Mouse (Mus musculus): ENCODE data around the gene Ambra1.
"Not testable (repeated sequence)": the region's sequence is repeated elsewhere in the genome, so short reads cannot be mapped to it uniquely, and the experiment has no call there.

Gene Ambra1

DNA sequence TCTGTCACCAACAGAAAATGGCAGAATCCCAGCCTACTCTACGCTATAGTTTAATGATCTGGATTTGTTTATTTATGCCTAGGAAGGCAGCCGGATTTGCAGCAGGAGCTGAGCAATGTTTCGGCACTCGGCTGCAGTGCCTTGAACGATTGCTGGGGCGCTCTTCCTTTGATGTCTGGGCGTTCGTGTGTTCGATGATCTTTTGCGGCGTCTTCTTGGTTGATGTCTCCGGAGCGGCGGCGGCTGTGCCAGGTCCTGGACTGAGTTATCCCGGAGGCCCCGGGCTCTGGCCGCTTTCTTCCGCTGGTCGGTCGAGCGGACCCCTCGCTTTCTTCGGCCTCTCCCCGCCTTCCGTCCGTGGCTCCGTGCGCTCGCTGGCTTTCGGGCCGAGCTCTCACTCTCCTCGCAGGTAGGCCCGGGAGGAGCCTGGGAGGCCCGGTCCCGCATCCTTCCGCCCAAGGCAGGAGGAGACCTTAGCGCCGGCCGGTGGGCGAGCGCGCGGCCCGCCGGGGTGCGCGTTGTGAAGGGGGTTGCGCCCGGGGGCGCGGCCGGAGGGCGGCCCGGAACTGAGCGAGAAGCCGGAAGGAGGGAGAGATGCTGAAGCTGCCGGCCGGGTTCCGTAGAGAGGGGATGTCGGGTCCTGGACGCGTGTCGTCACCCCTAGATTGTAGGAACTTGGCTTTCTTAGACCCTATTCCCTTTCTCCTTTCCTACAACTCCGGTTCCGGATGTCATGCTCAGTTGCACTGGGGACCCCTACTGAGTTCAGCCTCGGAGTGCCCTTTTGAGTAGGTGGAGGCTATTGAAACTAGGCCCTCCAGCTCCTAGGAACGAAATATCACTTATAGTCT lies at the start of gene Ambra1:
Ambra1 (plus strand) TSS at position 164 of the 851 bp plus-strand sequence.
- peak; percentile 77 to 81 for DNase-seq

DNA sequence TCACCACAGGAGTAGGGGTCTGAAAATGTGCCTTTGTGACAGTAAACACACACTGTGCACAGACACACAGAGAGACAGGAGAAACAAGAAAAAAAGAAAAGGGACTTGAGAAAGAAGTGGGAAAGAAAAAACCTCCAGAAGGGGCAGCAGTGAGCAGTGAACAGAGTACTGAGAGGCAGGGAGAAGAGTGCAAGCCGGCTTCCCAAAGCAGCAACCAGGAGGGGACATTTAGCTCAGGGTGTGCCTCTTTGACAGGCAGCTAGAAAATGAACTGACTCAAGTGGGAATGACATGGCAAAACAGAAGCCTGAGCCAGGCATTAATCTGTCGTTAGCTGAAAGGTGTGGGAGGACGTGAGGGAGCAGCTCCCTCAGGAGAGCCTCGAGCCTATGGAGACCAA lies 47.1 kb upstream of the Ambra1 start:
- DNase-seq: peak; percentile 15 to 22

DNA sequence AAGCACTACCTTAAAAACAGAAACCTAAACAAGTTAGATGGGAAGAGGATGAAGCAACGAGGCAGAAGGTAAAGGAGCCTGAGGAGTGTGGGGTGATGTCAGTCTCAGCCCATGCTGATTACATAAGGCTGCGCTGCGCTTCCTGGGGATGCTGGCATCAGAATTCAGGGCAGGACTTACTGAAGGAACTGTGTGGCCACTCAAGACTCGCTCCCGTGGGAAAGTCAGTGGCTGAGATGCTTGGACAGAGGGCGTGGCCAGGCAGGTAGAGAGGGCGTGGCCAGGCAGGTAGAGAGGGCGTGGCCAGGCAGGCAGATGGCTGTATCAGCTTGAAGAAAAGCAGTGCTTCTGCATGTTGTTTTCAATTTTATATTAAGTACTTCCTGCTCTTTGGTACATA lies 46.0 kb upstream of the Ambra1 start:
- DNase-seq: no peak

DNA sequence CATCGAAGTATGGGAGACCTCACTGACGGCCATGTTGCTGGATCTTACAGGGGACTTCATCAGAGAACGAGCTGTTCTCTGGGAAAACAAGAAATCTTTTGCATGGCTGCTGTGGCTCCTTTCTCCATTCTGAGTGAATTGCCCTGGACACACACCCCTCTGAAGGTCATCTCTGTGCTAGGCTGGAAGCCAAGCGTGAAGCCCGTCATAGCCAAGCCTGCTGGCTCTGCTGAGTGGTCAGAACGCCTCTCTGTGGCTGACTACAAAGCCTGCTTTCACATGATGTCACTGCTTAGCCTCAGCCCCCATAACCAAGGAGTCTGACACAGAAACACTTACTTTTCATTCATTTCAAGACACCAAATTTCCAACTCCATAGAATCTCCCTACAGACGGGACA lies 40.5 kb upstream of the Ambra1 start:
- no peak for DNase-seq

DNA sequence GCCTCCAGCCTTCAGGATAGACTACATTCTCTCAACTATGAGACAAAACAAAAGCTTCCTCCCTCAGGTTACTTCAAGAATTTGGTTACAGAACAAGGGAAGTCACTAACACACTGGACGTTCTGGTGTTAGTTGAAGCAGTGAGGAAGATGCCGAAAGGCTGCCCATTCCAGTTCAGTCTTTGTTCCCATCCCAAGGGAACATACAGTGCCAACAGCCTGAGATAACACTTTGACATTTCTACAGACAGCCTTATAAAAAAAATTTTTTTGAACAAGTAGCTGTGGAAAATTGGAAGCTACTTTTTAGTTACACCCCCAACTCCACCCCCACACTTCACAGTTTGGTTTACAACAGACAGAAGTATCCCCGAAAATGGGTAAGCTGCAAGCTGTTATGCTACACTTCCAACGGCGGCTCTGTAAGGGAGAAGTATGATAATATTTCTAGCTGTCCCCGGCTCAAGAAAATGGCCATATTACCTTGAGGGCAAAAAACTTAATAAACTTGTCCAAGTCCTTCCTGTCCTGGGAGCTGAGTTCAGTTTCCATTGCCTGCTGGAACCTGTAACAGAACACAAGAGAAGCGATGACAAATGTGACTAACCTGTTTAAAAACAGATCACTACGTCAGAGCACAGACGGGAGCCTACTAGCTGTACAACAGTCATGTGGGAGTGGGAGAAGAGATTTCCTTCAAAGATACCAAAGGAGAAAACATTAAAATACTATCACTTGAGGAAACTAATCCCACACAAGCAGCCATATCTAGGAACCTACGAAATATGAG lies 34.3 kb upstream of the Ambra1 start:
- DNase-seq: no peak

DNA sequence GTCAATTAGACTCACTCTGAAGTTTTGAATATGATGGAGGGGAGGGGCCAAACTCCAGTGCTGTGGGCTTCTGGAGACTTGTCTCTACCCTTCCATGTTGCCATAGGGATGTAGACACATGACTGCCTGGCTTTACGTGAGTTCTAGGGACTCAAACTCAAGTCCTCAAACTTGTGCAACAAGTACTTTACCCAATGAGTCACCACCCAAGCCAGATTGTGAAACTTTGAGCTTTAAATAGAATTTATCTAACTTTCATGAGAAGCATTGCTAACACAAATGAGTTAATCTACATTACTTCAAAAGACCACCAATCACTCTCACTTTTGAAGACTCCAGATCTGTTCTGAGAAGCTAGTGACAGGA lies 33.7 kb upstream of the Ambra1 start:
- no peak for DNase-seq

DNA sequence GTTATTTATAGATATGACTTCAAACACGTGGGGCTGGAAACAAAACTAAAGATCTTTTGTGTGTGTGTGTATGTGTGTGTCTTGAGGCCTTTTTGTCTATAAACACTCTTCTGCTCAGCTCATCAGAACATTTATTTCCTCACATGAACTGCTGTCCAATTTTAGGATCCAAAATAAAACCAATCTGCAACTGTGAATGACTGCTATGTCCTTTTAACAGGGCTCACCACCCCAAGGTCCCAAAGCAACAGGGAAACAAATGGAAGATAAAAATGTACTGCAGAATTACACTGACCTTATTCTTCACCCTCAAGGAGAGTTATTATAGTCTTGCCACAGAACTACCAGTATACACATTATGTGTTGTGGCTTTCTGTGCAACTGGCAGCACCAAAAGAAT lies 30.7 kb upstream of the Ambra1 start:
- no peak for DNase-seq

DNA sequence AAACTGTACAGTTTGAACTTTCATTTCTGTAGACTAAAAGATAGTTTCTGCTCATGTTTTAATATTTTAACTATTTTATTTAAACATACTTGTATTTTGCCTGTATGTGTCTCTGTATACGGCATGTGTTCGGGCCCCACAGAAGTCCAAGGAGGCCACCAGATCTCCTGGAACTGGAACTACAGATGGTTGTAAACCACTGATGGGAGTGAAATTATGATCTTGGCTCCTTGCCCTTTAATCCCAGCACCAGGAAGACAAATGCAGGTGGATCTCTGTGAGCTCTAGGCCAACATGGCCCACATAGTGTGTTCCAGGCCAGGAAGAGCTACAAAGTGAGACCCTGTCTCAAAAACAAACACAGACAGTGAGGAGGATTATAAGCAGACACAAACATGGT lies 28.6 kb upstream of the Ambra1 start:
- no peak for DNase-seq

DNA sequence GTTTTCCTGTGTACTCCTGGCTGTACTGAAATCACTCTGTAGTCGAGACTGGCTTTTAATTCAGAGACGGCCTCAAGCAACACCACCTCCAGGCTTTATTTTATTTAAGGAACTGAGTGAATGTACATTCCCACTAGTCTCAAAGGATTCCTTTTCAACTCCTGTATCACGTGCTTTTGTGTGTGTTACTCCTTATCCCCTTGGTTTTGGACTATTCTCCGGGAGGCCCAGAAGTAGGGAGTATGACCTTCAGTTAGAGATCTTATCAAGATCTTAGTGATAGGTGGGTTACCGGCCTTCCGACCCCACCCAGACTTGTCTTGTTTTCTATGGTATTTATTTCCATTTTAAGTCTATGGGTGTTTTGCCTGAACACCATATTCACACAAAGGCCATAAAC lies 24.2 kb upstream of the Ambra1 start:
- no peak for DNase-seq

DNA sequence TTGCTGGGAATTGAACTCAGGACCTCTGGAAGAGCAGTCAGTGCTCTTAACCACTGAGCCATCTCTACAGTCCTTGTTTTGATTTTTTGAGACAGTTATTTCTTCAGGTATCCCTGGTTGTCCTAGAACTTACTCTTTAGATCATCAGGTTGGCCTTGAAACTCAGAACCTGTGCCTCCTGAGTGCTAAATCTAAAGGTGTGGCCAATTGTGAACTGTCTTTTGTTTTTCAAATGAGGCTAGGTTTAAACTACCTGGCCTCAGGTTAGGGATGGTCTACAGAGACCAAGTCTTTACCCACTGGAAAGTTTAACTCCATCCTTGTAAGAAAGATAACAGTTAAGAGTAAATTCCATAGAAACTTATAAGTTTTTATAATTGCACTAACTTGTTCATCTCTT lies 23.5 kb upstream of the Ambra1 start:
- DNase-seq: no peak

DNA sequence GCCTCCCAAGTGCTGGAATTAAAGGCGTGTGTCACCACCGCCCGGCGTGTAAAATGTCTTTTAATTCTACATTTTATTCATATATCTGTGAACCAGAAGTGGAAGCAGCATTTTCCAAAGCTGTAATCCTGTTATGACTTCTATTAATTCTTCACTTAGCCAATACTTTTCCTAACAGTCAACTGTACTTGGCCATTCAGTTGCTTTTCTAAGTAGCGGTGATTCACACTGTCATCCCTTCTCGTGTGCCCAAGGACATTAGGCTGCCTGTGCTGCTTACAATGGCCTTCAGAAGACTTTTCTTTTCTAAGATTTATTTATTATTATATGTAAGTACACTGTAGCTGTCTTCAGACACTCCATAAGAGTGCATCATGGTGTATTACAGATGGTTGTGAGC lies 21.6 kb upstream of the Ambra1 start:
- DNase-seq: no peak

DNA sequence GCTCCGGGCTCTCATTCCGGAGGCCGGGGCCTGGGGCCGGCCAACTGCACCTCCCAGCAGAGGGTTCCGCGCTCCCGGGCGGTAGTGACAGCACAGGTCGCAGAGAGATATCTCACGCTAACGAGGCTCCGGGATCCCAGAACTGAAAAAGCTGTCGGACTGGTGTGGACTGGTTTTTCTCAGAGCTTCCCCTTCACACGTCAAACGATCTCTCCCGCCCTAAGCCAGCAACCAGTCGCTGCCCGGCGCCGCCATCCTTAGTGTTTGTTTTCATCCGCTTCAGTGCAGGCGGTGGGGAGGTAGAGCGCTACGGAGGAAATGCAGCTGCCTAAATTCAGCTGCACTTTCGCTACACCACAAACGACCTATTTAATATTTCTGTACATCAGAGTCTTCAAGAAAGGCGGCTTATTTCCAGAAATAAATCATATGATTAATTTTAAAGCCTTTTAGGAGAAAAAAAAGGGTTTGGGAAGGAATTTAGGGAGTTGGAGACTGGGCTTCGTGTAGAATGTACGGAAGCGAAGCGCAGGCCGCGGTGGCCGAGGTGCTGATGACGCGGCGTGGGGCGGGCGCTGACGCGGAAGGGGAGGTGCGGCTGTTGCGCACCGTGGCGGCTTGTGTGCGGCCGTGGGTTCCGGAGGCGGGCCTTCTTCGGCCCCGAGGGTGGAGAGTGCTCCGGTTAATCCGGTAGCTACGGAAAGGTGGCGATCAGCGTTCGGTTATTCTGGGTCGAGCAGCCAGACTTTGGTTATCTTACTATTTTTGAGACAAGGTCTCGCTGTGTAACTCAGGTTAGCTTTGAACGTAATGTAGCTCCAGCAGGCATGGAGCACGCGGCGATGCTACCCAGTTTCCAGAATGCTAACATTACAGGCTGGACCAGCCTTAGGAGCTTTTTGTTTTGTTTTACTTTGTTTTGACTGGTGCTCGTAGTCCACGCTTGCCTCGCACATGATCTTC lies 19.4 kb upstream of the Ambra1 start, which contains the start of the genes Atg13 and Harbi1:
Atg13 (minus strand) TSS at position 305 of the 963 bp plus-strand sequence.
Harbi1 (plus strand) TSS at position 581 of the 963 bp plus-strand sequence.
- peak; percentile 98 for DNase-seq

DNA sequence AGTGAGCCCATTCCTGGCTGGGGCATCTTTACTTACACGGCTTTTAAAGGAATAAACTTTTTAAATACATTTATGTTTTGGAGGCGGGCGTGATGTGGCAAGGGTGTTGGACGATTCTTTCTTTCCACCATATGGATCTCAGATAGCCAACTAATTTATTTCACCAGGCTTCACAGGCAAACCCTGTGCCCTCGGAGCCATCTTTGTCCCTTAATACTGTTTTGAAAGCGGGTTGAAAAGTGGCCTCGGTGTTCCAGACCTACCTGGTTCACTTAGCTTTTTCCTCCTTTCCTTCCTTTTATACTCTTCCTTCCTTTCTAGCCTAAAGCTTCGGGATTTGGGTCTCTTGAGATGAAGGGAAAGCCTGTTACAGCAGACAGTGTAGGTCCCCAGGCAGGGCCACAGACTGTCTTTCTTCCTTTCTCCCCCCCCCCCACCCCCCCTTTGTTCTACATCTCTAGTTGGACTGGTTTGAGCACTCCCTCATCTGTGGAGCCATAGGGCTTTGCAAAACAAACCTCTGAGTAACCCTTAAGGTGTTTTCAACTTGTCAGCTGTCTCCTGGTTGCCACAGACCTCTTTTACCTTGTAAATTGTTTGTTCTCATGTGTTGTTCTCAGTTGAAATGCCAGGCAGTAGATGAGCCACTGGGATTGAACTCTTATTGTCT lies 18.5 kb upstream of the Ambra1 start:
- DNase-seq: peak in 1 of 2 experiments; percentile 28

DNA sequence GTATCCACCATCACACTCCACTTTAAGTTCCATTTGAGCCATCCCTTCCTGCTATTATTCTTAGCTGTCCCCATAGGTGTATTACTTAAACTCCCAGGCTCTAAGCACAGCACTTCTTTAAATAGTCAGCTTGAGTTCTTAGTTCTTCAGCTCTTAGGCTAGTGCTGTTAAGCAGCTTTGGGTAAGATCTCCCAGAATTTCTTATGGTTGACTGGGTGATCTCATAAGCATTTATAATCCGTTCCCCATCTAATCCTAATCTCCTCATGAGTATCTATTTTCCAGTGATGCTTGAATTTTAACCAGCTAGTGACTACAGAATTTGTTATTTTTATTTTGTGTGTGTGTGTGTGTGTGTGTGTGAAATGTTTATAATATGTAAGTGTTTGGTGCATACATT lies 15.0 kb upstream of the Ambra1 start:
- DNase-seq: no peak

DNA sequence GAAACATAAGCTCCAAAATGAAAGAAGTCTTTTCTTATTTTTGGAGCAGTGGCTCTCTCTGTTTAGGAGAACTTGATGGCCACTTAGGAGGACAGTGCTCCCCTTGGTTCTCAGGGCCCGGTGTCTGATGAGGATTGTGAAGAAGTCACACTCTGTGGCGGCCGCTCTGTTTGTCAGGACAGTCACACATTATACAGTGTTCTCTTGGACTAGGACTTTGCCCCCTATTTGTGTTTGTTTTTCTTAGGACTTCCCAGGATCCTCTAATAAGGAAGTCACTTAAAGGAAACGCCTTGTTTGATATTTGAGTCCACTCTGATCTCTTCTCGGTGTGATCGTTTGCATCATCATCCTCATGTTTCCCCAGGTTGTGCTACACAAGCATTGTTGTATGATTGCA lies 11.7 kb upstream of the Ambra1 start:
- DNase-seq: no peak

DNA sequence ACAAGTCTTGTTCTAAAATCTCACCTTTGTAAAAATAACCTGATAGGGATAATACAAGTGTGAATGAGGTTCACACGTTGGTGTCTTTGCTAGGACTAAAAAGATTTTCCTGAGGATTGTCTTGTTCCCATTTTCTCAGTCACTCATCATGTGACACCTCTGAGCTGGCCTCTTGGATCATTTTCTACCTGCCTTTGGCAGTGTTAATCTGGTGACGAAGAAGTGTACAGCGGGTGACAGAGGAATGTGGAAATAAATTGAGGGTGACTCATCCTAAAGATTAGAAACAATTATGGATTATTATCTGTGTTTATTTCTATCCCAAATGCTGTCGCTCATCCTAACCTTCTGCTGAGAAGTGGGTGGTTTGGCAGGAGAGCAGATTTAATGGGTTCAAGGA lies 6.6 kb upstream of the Ambra1 start:
- no peak for DNase-seq

DNA sequence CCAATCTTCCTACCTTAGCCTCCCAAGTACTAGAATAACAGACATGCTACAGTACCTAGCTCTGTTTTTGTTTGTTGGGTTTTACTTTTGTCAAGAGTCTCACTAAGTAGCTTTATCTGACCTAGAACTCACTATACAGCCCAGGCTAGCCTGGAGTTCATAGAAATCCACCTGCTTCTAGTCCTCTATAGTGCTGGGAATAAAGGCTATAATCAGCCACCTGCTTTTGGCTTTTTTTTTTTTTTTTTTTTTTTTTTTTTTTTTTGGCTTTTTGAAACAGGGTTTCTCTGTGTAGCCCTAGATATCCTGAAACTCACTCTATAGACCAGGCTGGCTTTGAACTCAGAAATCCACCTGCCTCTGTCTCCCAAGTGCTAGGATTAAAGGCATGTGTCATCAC lies 6.0 kb upstream of the Ambra1 start:
- DNase-seq: no peak

DNA sequence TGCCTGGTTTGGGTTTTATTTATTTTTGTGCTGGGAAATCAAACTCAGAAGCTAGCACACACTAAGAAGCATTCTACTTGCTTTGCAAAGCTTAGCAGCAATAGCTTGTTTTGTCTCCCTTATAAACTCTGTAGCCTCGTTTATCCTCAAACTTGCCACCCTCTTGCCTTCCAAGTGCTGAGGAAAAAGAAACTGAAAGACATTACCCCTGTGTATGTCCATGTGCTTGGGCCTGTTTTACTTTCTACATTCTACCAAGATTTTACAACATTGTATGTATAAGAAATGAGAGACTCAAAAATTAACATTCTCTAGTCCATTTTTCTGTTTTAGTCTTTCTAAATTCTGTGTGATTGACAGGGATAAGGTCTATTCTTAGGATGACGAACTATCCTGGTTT lies 5.2 kb upstream of the Ambra1 start:
- DNase-seq: no peak

DNA sequence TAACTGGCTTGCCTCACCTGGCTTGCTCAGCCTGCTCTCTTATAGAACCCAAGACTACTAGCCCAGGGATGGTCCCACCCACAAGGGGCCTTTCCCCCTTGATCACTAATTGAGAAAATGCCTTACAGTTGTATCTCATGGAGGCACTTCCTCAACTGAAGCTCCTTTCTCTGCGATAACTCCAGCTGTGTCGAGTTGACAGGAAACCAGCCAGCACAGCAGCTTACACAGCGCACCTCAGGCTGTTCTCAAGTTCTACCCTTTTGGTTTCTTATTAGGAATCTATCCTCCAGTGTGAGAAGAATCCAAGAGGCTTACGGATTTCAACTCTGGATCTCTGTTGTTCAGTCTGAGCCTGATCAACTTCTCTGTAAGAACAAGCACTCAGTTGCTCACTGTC lies 4.5 kb upstream of the Ambra1 start:
- not testable (repeated sequence) for DNase-seq

DNA sequence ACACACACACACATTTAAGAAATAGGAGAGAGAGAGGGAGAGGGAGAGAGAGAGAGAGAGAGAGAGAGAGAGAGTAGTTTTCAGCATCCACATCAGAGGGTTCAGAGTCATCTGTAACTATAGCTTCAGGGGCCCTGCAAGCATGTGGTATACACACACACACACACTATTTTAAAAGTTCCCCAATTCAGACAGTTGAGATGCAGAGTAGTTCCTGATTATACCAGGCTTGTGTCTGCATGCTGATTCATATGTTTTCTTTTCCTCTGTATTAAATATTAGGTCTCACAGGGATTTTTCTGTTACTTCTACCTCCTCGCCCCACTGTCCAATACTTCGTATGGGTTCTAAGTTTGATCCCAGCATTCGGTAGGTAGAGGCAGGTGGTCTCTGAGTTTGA lies 2.9 kb upstream of the Ambra1 start:
- no peak for DNase-seq

DNA sequence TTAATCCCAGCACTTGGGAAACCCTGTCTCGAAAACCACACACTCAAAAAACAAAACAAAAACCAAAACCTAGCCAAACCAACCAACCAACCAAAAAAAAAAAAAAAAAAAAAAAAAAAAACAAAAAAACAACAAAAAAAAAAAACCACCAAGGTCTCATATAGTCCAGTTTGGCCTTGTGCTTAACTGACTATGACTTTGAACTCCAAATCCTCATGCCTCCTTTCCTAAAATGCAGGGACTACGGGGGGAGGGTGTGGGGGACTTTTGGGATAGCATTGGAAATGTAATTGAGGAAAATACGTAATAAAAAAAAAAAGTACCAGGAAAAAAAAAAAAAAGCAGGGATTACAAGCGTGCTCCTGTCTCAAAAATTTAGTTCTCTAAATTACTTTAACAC lies 363 bp upstream of the Ambra1 start:
- no peak for DNase-seq

DNA sequence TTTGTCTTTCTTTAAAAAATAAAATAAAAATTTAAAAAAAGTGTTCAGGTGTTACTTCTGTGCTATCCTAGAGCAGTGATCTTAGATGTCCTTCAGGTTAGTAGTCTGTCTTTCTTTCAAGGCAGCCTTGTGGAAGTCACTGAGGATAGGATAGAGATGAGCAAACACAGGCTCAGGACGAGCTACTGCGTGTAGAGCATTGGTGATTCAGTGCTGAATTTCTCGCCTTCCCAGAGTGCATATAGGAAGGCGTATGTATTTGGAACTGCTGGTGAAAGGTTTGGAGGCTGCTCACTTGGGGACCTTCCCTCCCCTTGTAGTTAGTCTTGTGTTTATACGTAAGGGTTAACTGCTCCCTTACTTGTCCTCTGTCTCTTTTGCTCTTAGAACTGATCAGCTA lies 5.3 kb downstream of the Ambra1 start:
- no peak for DNase-seq
